10 mouse cellular contexts compared by ENCODE assay signal in genomic region chr14:28848831-28849590, GRCm38 (mm10).
DNase-seq lines count a peak whose midpoint lies in the region; ATAC-seq lines count a peak whose summit lies in the region.
"Had no signal": no experiment of that assay in that cellular context is flagged by ENCODE, and none has a peak within 500 bp of the region (broad histone marks: within the 10 kb centered on the region; RNA-seq: fewer than 3 reads in every experiment).

No protein-coding gene starts in this region.

- no peaks in the 10 kb centered on the region for H3K36me3 ChIP-seq in liver, embryonic 11.5 days (ENCODE audit: control insufficient read depth, insufficient read depth, low read length)
- H3K36me3 ChIP-seq: stomach, embryonic 15.5 days had no signal

- no peaks in the 10 kb centered on the region for H3K4me1 ChIP-seq in liver, embryonic 11.5 days (replicated peaks; ENCODE audit: control insufficient read depth, insufficient read depth, low read length)
- H3K4me1 ChIP-seq: megakaryocyte, embryonic 14.5 days; stomach, embryonic 15.5 days had no signal

- H3K4me3 ChIP-seq in liver, embryonic 11.5 days (ENCODE audit: low read depth, low read length): no peak overlapping the region
- H3K4me3 ChIP-seq: megakaryocyte, embryonic 14.5 days; stomach, embryonic 15.5 days had no signal

- DNase-seq in cerebellum, postnatal 25 days: peak; percentile 16 to 54
- no peak for DNase-seq in cerebellum, adult 11-12 months
- peak; percentile 7 for DNase-seq in liver
- no peak for DNase-seq in liver, embryonic 11.5 days (ENCODE audit: low spot score)
- peak; percentile 26 to 46 for DNase-seq in heart, postnatal 14 days
- DNase-seq in lung, postnatal 25 days (ENCODE audit: low spot score): peak; percentile 64
- DNase-seq in thymus, postnatal 10 days (ENCODE audit: low spot score in 2 of 2): no peak
- no peak for DNase-seq in T-cell, adult 2 months (ENCODE audit: low spot score)

- ATAC-seq in liver, embryonic 11.5 days (replicated peaks; ENCODE audit: low FRiP score): no peak

- H3K27ac ChIP-seq in liver, embryonic 11.5 days (ENCODE audit: low read depth, low read length): no peak overlapping the region
- H3K27ac ChIP-seq: stomach, embryonic 15.5 days had no signal

- H3K4me2 ChIP-seq in liver, embryonic 11.5 days: no peak overlapping the region
- H3K4me2 ChIP-seq: stomach, embryonic 15.5 days had no signal

- no peaks in the 10 kb centered on the region for H3K27me3 ChIP-seq in liver, embryonic 11.5 days (replicated peaks; ENCODE audit: control insufficient read depth, insufficient read depth, low read length)
- H3K27me3 ChIP-seq: megakaryocyte, embryonic 14.5 days; stomach, embryonic 15.5 days had no signal

- intact Hi-C loops in heart, postnatal 14 days (cut with DNase I): no loop called here

- 26% methylated on average over 2 of the region's 2 CpGs for WGBS in liver, embryonic 11.5 days

- no peaks in the 10 kb centered on the region for H3K9me3 ChIP-seq in liver, embryonic 11.5 days (ENCODE audit: control insufficient read depth, low read length)
- H3K9me3 ChIP-seq: stomach, embryonic 15.5 days had no signal

- H3K9ac ChIP-seq in liver, embryonic 11.5 days (ENCODE audit: low read depth, low read length): no peak overlapping the region
- H3K9ac ChIP-seq: stomach, embryonic 15.5 days had no signal

Comparison
In these comparisons a context has a peak if more than half of its experiments do, and no peak if none do; other contexts are left out.
1. DNase-seq: peak in cerebellum, postnatal 25 days (2 of 2), liver (single experiment), heart, postnatal 14 days (2 of 2) and lung, postnatal 25 days (single experiment); none in cerebellum, adult 11-12 months (single experiment), liver, embryonic 11.5 days (single experiment), thymus, postnatal 10 days (0 of 2) and T-cell, adult 2 months (single experiment).